Mouse (Mus musculus) cerebellum, postnatal 36 days (tissue): ENCODE results near the gene B3galt4.

Experiments
- DNase-seq, 2 experiments: peaks; one replicate each; pipeline ENCODE4 v3.0.0; 2021 to 2022; ENCODE audit warnings: mixed read lengths in 2 of 2

B3galt4 gene

DNA sequence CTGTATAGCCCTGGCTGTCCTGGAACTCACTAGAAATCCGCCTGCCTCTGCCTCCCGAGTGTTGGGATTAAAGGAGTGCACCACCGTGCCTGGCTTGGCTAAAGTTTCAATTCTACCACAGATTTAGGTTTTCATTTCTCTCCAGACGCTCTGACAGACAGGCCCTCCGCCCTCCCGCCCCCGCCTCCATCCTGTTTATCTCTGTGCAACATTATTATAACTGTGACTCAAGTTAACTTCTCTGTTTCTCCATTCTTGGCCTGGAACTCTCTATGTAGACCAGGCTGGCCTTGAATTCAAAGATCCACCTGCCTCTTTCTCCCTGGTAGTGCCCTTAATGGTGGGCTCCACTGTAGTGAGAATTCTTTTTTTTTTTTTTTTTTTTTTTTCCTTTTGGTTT, 48.8 kb downstream of the B3galt4 start:
- no peak for DNase-seq

DNA sequence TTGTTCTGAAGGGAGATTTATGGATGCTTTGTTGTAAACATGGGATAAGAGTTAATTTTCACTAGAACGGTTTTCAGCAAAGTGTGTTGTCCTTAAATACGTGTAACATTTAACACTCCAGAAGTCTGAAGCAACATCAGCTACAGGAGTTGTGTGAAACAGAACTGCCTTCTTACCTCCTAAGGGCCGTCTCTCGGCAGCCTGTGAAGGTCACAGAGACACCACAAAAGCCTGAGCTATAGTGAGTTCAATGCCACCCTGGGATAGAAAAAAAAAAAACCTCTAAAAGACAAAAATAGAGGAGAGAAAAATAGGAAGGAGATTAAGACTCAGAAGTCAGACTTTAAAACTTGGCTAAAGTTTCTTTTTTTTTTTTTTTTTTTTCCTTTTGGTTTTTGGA, 49.2 kb downstream of the B3galt4 start:
- DNase-seq: no peak

DNA sequence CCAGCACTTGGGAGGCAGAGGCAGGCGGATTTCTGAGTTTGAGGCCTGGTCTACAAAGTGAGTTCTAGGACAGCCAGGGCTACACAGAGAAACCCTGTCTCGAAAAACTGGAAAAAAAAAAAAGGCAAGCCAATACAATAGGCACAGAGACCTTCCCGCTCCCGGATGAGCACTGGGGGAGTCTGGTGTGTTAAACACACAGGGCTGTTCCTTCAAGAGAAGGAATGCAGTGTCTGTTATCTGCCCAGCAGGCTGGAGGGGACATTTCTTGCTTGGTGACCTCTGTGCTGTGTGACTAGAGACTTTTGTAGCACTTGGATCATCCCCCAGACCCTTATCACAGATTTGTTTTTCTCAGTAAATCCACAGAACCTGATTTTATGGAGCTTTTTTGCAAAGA, 49.6 kb downstream of the B3galt4 start:
- no peak for DNase-seq

DNA sequence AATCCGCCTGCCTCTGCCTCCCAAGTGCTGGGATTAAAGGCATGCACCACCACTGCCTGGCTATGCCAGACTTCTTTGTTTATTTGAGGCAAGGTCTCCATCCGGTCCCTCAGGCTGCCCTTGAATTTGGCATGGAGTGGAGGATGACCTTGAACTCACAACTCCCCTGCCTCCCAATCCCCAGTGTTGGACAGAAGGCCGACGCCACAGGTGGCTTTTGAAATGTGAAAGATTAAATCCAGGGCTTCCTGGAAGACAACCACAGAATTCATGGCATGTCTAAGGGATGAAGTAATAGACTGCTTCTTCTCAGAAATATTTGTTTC, 50.3 kb downstream of the B3galt4 start:
- no peak for DNase-seq

DNA sequence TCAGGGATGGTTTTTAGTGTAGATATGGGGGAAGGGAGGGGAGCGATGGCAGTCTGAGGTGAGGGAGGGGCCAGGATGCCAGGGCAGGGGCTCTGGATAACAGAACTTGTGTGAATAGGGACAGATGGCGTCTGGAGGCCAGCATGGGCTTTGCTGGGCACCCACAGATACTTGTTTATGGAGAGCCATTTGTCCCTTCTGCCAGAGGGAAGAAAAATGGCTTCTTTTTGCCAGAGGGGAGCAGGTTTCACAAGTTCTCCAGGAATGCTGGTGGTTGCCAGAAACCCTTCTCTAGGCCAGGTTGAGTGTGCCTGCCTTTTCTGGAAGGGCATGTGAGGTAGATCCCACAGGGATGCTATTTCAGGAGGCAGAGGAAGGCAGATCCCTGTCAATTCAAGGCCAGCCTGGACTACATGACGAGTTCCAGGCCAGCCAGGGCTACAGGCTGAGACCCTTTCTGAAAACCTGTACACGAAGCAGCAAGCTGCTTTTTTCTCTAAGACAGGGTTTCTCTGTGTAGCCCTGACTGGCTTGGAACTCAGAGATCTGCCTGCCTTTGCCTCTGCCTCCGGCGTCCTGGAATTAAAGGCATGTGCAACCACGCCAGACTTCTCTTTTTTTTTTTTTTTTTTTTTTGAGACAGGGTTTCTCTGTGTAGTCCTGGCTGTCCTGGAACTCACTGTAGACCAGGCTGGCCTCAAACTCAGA, 50.9 kb downstream of the B3galt4 start:
- no peak for DNase-seq
